Mouse (Mus musculus): ENCODE data around the gene Plgrkt. TPM values are rescaled to one million over a fixed set of nuclear protein-coding genes. Genes with fewer than 3 reads are reported as not detected.
A peak's percentile ranks its signal among the peaks of the same experiment; 100 is the strongest.

Plgrkt gene
- polyA plus RNA-seq, 1 experiment from 2014 or later = 75.7 TPM

DNA sequence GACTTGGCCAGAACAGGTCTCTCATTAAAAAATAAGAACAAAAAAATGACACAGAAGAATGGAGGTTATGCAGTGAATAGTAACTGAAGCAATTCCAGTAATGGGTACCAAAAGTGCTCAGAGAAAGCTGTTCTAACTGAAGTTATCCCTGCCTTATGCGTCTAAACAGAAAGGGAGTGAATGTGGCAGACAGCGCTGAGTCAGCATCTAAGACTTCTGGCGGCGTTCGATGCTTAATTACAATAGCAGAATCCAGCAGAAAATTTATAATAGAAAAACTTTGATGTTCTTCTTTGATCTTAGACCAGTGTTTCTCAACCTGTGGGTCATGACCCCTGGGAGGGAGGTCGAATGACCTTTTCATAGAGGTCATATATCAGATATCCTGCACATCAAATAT lies 21.6 kb downstream of the Plgrkt start:
- no peak overlapping the region for H3K4me3 ChIP-seq (replicated peaks)
- no peak for ATAC-seq (ENCODE audit: low FRiP score)
- no peak overlapping the region for H3K9ac ChIP-seq (replicated peaks)
- H3K9me3 ChIP-seq (replicated peaks) = no peaks in the 10 kb centered on the region
- no peak overlapping the region for H3K27ac ChIP-seq (replicated peaks)
- peaks cover 5% of the 10 kb centered on the region; the same call in 1 of the 2 replicates for H3K36me3 ChIP-seq
- H3K4me1 ChIP-seq = no peaks in the 10 kb centered on the region
- H3K27me3 ChIP-seq (replicated peaks) = no peaks in the 10 kb centered on the region
- H3K4me2 ChIP-seq = no peak overlapping the region
- 83% methylated on average over 6 of the region's 6 CpGs for WGBS

DNA sequence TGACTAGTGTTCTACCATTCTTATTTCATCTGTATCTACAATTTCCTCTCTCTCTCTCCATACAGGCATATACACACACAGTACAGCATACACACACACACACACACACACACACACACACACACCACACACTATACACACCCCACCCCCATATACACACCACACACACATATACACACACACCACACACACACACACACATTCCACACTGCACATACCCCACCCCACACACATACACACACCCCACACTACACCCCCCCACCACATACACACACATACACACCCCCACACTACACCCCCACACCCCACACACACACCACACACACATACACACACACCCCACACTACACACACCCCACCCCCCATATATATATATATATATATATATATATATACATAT lies 22.3 kb downstream of the Plgrkt start:
- no peak overlapping the region for H3K4me2 ChIP-seq
- no peaks in the 10 kb centered on the region for H3K4me1 ChIP-seq
- H3K9ac ChIP-seq (replicated peaks) = no peak overlapping the region
- H3K9me3 ChIP-seq (replicated peaks) = no peaks in the 10 kb centered on the region
- no peaks in the 10 kb centered on the region for H3K27me3 ChIP-seq (replicated peaks)
- peaks cover 2% of the 10 kb centered on the region; the same call in 1 of the 2 replicates for H3K36me3 ChIP-seq
- H3K4me3 ChIP-seq (replicated peaks) = no peak overlapping the region
- ATAC-seq (ENCODE audit: low FRiP score) = no peak
- no peak overlapping the region for H3K27ac ChIP-seq (replicated peaks)

DNA sequence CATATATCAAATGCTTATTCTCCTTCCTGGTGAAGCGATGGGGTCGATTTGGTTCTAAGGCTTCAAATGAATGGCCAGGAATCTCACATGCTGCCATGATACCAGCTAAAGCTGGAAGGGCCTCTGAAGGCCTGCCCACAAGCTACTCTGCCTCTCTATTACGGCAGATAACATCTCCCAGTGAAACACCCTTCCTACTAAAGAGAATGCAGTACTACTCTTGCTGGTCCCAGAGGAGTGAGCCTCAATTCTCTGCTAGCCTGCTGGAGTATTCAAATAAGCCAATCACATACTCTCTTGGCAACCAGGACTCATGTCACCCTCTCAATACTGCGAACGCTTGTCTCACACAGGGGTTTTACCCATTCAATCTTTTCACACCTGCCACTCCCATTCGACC lies 24.9 kb downstream of the Plgrkt start:
- no peak for ATAC-seq (ENCODE audit: low FRiP score)

GRCm38 (mm10) chr19:29341029-29341428 lies 26.2 kb downstream of the Plgrkt start:
- 76% methylated on average over 4 of the region's 4 CpGs for WGBS
- Histone ChIP-seq H3K9me3 (replicated peaks) (no peaks in the 10 kb centered on the region), H3K27me3 (replicated peaks) (no peaks in the 10 kb centered on the region), H3K9ac (replicated peaks) (no peak overlapping the region), H3K36me3 (no peaks in the 10 kb centered on the region), H3K27ac (replicated peaks) (no peak overlapping the region), H3K4me3 (replicated peaks) (no peak overlapping the region), H3K4me2 (no peak overlapping the region), H3K4me1 (no peaks in the 10 kb centered on the region)
- ATAC-seq (ENCODE audit: low FRiP score) = no peak

More for the DNA sequence above, 24.9 kb downstream of the Plgrkt start:
- H3K4me3 ChIP-seq (replicated peaks) = no peak overlapping the region
- H3K9me3 ChIP-seq (replicated peaks) = no peaks in the 10 kb centered on the region
- H3K4me2 ChIP-seq = no peak overlapping the region
- no peak overlapping the region for H3K9ac ChIP-seq (replicated peaks)
- WGBS = 82% methylated on average over 6 of the region's 6 CpGs
- H3K4me1 ChIP-seq = no peaks in the 10 kb centered on the region
- no peaks in the 10 kb centered on the region for H3K27me3 ChIP-seq (replicated peaks)
- no peaks in the 10 kb centered on the region for H3K36me3 ChIP-seq
- no peak overlapping the region for H3K27ac ChIP-seq (replicated peaks)

- no peak for ATAC-seq (ENCODE audit: low FRiP score)
- H3K9ac ChIP-seq (replicated peaks) = no peak overlapping the region
- H3K4me2 ChIP-seq = no peak overlapping the region
- no peaks in the 10 kb centered on the region for H3K27me3 ChIP-seq (replicated peaks)
- 85% methylated on average over 2 of the region's 2 CpGs for WGBS
- no peaks in the 10 kb centered on the region for H3K9me3 ChIP-seq (replicated peaks)
- no peaks in the 10 kb centered on the region for H3K36me3 ChIP-seq
- no peak overlapping the region for H3K4me3 ChIP-seq (replicated peaks)
- peaks cover 10% of the 10 kb centered on the region; the same call in 1 of the 2 replicates for H3K4me1 ChIP-seq
- no peak overlapping the region for H3K27ac ChIP-seq (replicated peaks)
These were observed 30.6 kb downstream of the Plgrkt start for GRCm38 (mm10) chr19:29336624-29337023.

DNA sequence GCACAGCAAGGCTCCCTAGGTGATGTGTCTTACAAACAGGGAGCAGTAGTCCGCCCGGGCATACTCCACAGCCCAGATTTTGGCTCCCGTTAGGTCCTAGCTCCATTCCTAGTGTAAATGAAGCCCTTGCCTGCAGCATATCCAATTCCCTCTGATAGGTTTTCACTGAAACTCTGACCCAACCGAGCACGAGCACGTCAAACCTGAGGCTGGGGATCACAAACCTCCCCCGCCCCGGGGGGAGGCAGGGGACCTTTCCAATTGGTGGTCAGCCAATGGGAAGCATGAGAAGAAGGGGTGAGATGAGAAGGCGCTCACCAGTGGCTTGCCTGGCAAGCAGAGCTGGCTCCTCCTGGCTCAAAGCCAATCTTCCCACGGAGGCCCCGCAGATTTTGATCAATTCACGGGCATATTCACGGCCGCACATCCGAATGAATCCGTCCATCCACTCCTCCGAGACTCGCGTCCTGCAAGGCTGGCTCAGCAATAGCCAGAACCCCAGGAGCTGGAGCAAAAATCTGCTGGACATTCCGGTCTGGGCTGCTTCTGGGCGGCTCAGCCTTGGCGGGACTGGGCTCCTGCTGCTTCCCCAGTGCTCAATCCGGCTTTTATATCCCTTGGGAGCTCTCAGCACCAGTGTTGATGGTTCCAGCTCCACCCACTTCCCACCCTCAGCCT lies 33.0 kb downstream of the Plgrkt start, which contains the start of gene Rln1:
TSS of gene Rln1 (minus strand) at position 603 of the 678 bp plus-strand sequence.
- ATAC-seq (ENCODE audit: low FRiP score) = peak; percentile 91
- H3K4me2 ChIP-seq = peak within 1 kb of the TSS; percentile 77

DNA sequence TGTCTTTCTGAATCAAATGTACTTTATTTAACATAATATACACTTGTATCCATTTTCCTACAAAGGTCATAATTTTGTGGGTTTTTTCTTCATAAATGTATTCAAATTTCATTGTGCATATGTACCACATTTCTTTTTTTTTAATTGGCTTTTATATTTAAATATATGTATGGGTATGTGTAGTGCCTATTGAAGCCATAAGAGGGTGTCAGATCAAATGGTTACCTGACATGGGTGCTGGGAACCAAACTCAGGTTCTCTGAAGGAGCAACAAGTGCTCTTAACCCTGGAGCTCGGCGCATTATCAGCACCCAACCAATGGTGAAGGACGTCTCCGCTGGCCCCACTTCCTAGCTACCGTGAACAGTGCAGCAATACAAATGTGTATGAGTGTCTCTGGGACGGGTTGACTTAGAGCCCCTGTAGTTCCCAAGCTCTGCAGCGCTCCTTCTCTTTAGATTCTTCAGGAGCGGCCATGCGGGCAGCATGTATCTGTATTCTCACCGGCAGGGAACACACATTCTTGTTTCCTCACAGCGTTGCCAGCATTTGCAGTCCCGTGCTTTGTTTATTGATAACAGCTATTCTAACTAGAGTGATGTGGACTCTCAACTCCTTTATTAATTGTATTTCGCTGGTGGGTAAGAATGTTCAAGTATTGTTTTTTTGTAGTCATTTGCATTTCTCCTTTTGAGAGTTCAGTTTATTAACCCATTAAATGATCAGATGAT lies 40.2 kb downstream of the Plgrkt start:
- H3K4me3 ChIP-seq (replicated peaks) = no peak overlapping the region
- no peak overlapping the region for H3K9ac ChIP-seq (replicated peaks)
- H3K36me3 ChIP-seq = no peaks in the 10 kb centered on the region
- no peaks in the 10 kb centered on the region for H3K27me3 ChIP-seq (replicated peaks)
- WGBS = 83% methylated on average over 13 of the region's 13 CpGs
- no peaks in the 10 kb centered on the region for H3K9me3 ChIP-seq (replicated peaks)
- H3K4me2 ChIP-seq = no peak overlapping the region
- no peak overlapping the region for H3K27ac ChIP-seq (replicated peaks)
- H3K4me1 ChIP-seq = peaks cover 5% of the 10 kb centered on the region
- ATAC-seq (ENCODE audit: low FRiP score) = no peak

More for the DNA sequence above, 33.0 kb downstream of the Plgrkt start, which contains the start of gene Rln1:
- no peaks in the 10 kb centered on the region for H3K36me3 ChIP-seq
- peak within 1 kb of the TSS; percentile 47 for H3K4me3 ChIP-seq (replicated peaks)
- H3K9me3 ChIP-seq (replicated peaks) = no peaks in the 10 kb centered on the region
- H3K27me3 ChIP-seq (replicated peaks) = no peaks in the 10 kb centered on the region
- peaks cover 10% of the 10 kb centered on the region; the same call in 1 of the 2 replicates for H3K4me1 ChIP-seq
- H3K27ac ChIP-seq (replicated peaks) = peak within 1 kb of the TSS; percentile 38
- 2% methylated on average over 23 of the region's 23 CpGs for WGBS
- H3K9ac ChIP-seq (replicated peaks) = peak within 1 kb of the TSS; percentile 60

GRCm38 (mm10) chr19:29326396-29326795 lies 40.8 kb downstream of the Plgrkt start:
- no peak for ATAC-seq (ENCODE audit: low FRiP score)
- Histone ChIP-seq H3K4me1 (peaks cover 5% of the 10 kb centered on the region), H3K27me3 (replicated peaks) (no peaks in the 10 kb centered on the region), H3K4me2 (no peak overlapping the region), H3K9me3 (replicated peaks) (no peaks in the 10 kb centered on the region), H3K36me3 (no peaks in the 10 kb centered on the region), H3K4me3 (replicated peaks) (no peak overlapping the region), H3K9ac (replicated peaks) (no peak overlapping the region), H3K27ac (replicated peaks) (no peak overlapping the region)
- WGBS = 81% methylated on average over 4 of the region's 4 CpGs

DNA sequence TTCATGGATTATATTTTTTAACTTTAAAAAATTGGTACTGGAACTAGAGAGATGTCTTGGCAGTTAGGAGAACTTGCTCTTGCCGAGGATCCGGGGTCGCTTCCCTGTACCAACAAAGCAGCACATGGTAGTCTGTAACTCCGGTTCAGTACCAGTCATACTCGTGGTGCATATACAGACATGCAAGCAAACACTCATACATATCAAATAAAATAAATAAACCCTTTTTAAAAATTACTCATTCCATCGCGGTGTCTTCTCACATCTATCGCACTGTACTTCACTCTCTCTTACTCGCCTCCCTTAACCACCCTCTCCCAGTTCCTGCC lies 41.4 kb downstream of the Plgrkt start:
- H3K4me3 ChIP-seq (replicated peaks) = no peak overlapping the region
- peaks cover 5% of the 10 kb centered on the region for H3K4me1 ChIP-seq
- no peaks in the 10 kb centered on the region for H3K27me3 ChIP-seq (replicated peaks)
- no peaks in the 10 kb centered on the region for H3K9me3 ChIP-seq (replicated peaks)
- no peak for ATAC-seq (ENCODE audit: low FRiP score)
- H3K9ac ChIP-seq (replicated peaks) = no peak overlapping the region
- no peak overlapping the region for H3K27ac ChIP-seq (replicated peaks)
- WGBS = 71% methylated on average over 9 of the region's 9 CpGs
- H3K4me2 ChIP-seq = peak overlapping the region; percentile 70
- no peaks in the 10 kb centered on the region for H3K36me3 ChIP-seq

DNA sequence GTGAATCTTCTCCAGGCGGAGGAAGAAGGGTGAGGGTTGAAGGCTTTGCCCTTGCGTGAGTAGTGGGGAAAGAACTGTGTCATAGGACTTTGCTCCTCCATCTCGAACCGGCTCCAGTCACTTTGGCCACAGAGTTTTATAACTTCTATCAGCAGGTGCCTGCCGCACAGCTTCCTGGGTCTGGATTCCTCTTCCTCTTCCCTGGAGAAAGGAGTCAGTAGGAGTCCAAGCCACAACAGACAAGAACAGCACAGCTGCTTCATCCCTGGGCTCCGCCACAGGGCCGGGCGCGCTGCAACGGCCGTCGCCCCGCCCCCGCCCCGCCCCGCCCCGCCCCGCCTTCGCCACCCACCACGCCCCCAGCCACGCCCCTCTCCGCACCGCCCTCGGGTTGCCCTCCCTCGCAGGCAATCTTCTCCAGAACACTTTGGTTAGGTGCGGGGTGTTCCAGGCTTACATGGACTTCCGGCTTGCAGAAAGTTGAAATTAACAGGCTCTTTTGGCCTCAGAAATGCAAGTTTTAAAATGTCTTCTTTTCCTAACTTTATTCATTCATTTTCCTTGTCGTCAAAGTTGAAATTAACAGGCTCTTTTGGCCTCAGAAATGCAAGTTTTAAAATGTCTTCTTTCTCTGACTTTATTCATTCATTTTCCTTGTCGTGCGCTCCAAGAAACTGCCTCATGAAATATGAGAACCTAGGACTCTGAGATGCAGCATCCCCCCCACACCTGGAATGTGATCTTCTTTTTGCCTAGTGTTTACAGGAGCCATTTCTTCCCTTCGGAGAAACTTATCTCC lies 41.9 kb downstream of the Plgrkt start, which contains the start of gene Insl6:
TSS of gene Insl6 (minus strand) at position 304 of the 799 bp plus-strand sequence.
- 8% methylated on average over 25 of the region's 31 CpGs for WGBS
- peak within 1 kb of the TSS; percentile 70 for H3K4me2 ChIP-seq
- H3K27ac ChIP-seq (replicated peaks) = no peak within 1 kb of the TSS
- H3K27me3 ChIP-seq (replicated peaks) = no peaks in the 10 kb centered on the region
- peaks cover 5% of the 10 kb centered on the region for H3K4me1 ChIP-seq
- peak within 1 kb of the TSS; percentile 35 for H3K4me3 ChIP-seq (replicated peaks)
- no peak within 1 kb of the TSS for H3K9ac ChIP-seq (replicated peaks)
- peak; percentile 70 for ATAC-seq (ENCODE audit: low FRiP score)
- H3K9me3 ChIP-seq (replicated peaks) = no peaks in the 10 kb centered on the region
- no peaks in the 10 kb centered on the region for H3K36me3 ChIP-seq

- H3K4me3 ChIP-seq (replicated peaks) = no peak overlapping the region
- no peaks in the 10 kb centered on the region for H3K36me3 ChIP-seq
- 86% methylated on average over 8 of the region's 8 CpGs for WGBS
- no peaks in the 10 kb centered on the region for H3K27me3 ChIP-seq (replicated peaks)
- H3K4me1 ChIP-seq = peaks cover 5% of the 10 kb centered on the region
- no peak overlapping the region for H3K27ac ChIP-seq (replicated peaks)
- H3K4me2 ChIP-seq = no peak overlapping the region
- no peak overlapping the region for H3K9ac ChIP-seq (replicated peaks)
- ATAC-seq (ENCODE audit: low FRiP score) = no peak
- no peaks in the 10 kb centered on the region for H3K9me3 ChIP-seq (replicated peaks)
These were observed 43.7 kb downstream of the Plgrkt start for GRCm38 (mm10) chr19:29323416-29324049.

Data from neural tube, embryonic 15.5 days (tissue).